Mouse (Mus musculus): ENCODE measurements at regions not wholly inside any gene's neighbourhood (a gene's known extent, or its start where the extent isn't known, plus 50 kb on each side); places are given as distances from the start of the nearest gene placed in this dataset.

DNA sequence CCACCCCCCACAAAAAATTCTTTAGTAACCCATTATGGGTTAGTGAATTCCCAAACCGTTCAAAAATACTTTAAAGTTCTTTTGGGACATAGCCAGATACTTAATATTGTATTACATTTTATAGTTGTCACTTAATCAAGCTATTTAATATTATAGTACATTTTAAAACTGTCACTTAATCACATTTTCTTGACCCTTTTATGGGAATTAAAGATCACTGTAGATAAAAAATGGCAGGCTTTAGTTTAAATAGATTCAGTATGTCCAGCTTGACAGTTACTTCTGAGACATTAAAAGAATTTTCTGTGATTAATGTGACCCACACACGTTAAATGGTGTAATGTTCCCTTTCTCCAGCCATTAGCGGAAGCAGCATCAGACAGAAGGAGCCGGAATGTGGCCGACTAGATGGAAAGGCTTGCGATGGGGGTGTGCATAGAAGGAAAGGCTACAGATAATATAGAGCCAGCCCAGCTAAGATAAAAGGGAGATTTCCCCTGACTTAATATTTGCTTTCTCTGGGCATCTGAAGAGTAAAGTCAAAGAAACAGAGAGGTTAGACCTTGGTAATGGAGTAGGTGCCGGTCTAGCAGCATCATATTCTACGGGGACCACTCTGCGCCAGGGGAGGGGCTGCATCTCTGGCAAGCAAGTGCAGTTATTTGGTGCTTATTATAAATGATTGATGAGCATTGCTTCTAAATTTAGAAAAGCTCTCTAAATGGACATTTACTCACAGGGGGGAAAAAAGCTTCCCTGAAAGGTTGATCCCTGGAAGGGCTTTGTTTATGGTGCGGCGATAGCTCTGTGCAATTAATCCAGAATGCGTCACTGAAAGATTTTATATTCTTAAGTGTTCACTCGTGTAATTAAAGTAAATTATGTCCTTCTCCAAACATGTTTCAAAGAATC, 331.8 kb upstream of the Meis1 start:
- no peak for DNase-seq (ENCODE audit: low spot score in 2 of 2)

DNA sequence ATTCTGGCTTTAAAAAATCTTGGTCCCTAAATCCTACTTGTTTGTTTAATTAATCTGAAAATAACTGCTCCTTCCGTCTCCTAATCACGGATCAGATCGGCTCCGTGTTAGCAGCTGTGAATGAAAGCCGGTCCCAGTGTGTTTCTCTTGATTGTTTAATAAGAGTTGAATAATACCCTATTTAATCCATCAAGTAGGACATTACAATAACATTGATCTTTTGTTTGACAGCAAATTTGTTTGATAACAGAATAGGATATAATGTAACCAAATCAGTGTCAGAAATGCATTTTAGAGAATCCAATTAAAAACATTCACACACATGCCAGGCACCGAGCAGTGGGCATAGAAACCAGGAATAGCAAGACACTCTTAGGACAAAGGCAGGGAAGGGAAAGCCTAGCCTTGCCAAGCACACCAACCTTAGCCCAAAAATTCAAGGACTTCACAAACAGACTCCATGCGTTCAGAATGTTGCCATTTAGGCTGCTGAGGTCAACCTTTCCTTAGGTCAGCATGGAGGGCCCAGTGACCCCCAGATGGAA, 332.5 kb upstream of the Meis1 start:
- no peak for DNase-seq (ENCODE audit: low spot score in 2 of 2)

DNA sequence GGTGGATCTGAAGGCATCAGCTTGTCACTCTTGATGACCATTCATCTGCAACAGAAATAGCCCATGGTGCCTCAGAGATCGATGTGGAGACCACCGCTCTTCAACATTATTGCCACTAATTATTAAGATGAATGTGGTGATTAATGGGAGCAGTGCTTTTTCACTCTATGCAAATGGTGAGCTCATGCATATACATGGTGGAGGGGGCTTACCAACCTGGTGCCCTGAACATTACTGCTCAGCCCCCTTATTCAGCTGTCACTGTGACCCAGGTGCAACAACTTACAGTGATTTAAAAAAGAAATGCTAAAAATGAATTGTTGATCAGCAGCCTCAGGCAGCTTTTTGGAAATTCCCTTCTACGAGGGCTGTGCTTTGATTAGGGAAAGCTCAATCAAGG, 334.9 kb upstream of the Meis1 start:
- DNase-seq (ENCODE audit: low spot score in 2 of 2), result no peak

DNA sequence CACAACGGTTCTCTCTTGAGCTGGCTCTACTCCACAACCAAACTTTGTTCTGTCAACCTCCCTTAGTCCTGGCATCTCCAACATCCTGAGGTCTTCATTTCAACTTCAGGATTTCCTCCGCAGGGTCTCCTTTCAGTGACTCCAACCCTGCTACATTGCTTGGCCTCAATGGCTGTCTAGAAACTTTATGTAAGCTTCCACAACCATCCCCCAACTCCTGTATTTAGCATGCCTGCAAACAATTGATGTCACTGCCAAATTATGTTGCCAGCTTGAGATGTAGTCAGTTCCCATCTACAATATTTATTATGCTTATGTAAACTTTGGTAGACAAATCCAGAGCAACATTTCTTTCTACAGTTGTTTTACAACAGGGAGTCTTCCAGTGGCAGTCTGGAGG, 336.4 kb upstream of the Meis1 start:
- DNase-seq (ENCODE audit: low spot score in 2 of 2), result no peak

DNA sequence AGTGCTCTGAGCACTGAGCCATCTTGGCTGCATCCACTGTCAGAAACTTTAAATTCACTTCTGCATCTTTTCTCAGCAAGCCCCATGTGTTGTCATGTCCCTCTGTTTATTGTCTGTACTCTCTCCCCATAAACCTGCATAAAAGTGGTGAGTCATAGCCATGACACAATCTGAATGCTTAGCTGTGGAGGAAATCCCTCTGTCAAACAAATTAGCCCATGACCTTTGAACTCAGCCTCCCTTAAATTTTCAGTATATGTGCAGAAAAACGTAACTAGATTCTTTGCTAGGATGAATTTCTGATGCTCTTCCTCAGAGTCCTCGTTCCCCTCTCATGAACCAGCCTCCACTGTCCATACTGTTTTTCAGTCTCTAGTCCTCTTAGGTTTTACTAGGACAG, 337.4 kb upstream of the Meis1 start:
- DNase-seq (ENCODE audit: low spot score in 2 of 2), result no peak

DNA sequence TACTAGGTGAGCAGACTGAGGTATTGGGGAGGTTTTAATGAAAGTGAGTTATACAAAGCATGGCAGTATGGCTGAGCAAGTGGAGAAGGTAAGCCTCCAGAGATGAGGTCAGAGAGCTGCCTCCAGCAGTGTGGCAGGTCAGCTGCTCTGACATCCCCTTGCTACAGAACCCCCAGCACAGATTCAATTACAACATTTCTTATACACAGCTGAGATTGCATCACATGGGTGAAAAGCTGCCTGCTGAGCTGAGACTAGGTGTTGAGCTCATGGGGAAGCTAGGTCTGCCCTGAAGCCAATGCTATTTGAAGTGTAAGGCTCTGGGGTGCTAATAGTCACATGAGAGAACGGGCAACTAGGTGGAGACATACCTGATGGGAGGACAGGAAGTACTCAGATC, 350.4 kb upstream of the Meis1 start:
- DNase-seq (ENCODE audit: low spot score in 2 of 2), result no peak

DNA sequence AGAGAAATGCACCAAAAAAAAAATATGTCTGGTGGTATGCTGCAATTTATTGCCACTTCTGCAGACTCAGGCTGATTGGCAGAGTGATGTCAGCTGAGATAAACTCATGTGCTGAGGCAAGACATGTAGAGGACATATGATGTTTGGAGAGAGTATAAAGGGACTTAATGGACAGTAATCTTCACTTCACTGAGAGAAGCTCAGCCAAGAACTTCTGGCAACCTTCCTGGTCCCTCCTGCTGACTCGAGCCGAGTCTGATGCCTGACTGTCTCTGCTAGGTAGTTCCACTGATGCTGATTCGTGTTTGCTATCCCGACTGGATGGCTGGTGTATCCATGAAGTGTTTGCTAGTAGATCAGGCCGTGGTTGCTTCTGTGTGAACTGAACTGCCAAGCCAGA, 354.7 kb upstream of the Meis1 start:
- DNase-seq (ENCODE audit: low spot score in 2 of 2), result no peak

DNA sequence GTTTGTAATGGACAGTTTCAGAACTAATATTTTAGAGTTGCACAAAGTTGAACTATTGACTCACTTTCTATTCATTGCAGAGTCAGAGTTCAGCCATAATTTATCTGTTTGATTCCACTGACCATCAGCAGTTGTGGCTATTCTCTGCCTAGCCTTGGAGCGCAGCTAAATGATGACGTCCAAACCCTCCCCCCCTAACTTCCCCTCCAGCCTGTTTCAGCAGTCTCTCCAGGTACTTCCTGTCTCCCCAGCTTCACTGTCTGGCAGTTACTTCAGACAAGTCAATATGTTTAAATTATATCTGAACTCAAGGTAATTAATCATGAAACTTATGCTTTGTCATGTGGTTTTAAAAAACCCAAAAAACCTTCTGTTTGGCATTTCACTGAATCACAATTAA, 362.1 kb upstream of the Meis1 start:
- no peak for DNase-seq (ENCODE audit: low spot score in 2 of 2)

DNA sequence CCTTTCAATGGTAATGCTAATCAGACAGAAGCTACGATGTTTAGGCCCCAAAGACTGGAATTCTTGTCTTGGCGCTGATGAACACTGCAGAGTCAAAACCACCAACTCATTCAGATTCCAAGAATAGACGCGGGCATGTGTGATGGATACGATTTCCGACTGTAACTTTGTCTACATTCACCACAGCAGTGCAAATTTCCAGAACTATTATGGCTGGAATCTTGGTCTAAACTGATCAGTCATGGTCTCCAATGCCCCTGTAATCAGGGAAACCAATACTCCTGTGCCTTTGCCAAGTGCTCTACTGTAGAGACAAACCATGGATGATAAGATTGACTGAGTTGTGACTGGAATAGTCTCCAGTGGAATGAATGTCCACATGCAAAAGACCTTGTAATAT, 370.4 kb upstream of the Meis1 start:
- DNase-seq (ENCODE audit: low spot score in 2 of 2), result no peak

DNA sequence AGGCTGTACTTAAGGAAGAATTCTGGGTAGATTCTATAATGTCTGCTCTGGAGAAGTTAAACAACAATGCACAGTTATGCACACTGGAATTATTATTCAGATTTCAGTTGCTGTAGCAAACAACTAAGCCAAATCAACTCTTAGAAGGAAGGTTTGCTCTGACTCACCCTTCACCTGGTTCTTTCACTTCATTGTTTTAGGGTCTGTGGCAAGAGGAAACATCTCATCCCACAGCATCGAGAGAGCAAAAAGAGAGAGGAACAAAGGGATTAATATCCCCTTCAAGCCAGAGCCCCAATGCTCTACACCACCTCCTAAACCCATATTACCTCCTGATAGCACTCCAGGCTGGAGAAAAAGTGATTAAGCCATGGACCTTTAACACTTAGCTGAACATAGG, 373.4 kb upstream of the Meis1 start:
- DNase-seq (ENCODE audit: low spot score in 2 of 2), result no peak

DNA sequence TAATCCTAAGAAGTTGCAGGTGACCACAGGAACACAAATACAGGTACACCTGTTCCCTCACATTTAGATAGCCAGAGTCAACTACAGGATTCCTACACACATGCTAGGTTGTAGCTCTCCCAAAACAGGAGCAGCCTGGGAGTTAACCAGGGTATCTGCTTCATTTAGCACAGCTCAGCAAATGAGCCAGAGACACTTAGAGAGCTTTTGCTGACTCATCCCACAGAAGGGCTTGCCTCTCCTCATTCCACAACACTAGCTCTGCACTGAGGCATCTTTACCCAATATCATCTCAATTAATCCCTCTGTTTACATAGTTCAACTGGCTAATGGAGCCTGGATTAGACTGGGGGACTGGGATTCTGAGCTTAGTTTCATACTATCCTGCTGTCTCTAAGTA, 375.6 kb upstream of the Meis1 start:
- no peak for DNase-seq (ENCODE audit: low spot score in 2 of 2)

DNA sequence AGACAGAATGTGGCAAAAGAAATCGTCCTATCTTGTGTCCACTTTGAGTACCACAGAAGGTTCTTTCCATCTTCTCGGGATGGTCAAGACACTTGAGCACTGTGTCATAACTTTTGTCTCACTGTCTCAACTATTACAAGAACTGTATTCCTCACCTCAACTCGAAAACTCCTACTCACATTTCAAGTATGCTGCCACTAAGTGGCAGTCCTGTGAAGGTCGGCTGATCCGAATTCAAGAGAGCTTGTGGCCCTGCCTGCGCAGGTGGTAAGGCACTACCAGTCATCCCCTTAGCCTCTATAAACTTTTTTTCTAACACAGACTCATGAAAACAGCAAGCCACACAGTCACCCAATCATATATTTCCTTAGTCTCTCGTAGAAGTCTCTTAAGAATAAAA, 381.6 kb upstream of the Meis1 start:
- DNase-seq (ENCODE audit: low spot score in 2 of 2), result no peak

DNA sequence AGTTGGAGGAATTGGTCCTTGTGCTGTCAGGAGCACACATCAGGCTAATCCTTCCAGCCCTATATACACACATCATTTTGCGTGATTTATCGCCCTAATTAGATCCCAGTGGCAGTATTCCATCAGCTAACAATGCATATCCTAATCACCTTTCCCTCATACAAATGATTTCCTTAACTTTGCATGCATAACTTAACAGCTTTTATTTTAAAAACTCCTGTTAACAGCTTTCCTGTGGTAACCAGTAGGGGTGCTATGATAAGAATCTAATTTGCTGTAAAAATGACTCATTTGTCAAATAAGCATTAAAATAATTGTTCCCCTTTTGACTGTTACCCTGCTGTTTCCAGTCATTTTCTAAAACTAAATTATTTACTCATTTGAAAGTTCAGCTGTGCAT, 401.4 kb upstream of the Meis1 start:
- DNase-seq (ENCODE audit: low spot score in 2 of 2), result no peak

DNA sequence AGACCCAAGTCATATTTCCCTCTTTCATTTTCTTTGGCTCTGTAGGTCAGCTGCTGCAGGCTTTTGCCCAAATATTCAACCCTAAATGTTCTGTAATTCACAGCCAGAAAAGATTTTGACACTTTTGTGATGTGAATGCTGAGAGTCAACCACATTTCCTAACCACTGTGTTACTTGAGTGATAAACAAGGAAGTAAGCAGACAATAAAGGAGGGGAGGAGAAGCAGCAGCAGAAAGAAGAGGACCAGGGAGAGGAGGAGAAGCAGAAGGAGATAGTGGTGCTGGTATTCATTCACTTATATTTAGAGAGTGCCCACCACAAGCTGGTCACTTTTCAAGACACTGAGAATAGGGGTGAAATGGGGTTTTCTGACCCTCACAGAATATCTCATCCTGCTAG, 404.5 kb upstream of the Meis1 start:
- no peak for DNase-seq (ENCODE audit: low spot score in 2 of 2)

DNA sequence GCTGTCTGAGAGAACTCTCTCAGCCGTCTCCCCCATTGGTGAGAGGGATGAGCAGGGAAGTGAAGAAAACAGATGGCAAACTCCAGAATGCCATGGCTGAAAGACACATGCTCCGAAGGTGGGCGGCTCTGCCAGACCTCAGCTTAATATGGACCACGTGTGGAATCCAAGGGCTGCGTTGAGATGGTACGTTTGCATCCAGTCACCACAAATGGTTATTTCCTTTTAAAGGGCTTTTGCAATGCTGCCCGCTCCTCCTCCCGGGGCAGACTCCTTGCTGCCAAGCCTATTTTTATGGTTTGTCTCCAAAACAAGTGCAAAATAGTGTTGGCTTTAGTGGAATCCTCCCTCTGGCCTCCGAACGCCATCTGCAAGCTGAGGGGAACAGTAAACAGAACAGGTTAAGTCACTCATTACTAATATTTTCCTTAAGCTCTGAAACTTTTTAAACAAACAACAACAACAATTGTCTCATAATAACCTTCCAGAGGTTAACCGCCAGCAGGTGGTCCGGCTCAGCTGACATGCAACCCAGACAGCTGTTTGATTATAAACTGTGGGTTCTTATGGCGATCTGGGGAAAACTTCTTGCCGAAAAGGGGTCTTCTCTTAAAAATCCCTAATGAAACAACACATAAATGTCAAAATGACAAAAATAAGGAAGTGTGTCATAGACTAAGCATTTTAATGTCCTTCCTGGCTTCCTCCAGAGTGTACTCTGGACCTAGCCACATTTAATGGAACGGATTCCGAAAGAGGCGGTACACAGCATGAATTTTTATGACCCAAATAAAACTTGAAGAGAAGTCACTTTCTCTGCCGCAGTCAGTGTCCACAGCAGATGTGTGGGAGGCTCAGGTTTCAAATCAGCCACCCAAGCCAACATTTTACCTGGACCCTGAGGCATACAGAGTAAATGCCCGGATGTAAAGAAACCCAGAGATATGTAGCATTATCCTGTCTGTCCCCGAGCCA, 405.3 kb upstream of the Meis1 start:
- peak; percentile 2 to 29 for DNase-seq (ENCODE audit: low spot score in 2 of 2)

DNA sequence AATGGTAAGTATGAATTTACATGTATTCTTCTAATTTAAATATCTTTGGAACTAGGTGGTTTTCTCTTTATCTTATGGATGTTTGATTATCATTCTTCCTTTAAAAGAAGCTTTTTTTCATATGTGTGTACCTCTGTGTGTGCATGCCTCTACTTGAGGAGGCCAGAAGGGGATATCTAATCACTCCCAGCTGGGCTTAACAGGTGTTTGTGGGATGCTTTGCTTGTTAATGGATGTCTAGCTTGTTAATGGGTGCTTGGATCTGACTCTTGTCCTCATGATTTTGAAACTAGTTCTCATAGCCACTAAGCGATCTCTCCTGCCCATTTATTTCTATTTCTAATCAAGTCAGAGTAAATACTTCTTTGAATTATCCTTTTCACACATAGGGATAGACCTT, 408.8 kb upstream of the Meis1 start:
- no peak for DNase-seq (ENCODE audit: low spot score in 2 of 2)

DNA sequence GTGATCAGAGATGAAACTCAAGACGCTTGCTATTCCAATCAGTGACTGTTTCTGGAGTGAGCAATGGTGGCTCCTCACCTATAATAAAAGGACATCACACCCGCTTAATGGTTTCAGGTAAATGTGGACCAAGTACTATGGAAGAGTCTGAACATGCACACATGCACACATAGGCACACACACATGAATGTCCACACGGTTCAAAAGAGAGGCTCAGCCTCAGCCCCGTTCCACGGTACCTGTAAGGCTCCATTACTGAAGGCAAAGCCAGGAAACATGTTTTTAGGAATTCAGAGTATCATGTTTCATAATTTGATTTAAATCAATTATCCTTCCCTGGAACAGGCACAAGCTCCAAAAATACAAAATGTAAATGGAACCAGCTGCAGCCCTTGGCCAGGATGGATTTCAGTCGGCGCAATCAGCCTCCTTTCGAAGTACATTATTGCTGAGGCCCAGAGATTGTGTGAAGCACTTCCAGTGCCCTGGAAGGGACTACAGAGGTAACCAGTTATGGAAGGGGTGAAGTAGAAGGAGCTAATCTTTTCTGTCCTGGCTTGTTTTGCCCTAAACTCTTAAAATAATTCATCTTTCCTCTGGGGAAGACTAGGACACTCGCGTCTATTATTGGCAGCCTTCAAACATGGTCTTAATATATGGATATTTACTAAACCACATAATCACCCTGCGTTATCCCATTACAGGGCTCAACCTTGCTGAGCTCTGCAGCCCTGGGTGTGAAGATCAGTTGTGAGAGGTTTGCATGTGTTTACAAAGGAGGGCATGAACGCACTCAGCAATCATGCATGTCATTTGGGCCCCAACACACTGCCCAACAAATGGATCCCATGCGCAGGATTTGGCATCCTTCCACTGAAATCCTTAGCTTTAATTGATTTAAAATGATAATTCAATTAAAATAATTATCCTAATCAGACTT, 415.2 kb upstream of the Meis1 start:
- DNase-seq (ENCODE audit: low spot score in 2 of 2), result no peak

DNA sequence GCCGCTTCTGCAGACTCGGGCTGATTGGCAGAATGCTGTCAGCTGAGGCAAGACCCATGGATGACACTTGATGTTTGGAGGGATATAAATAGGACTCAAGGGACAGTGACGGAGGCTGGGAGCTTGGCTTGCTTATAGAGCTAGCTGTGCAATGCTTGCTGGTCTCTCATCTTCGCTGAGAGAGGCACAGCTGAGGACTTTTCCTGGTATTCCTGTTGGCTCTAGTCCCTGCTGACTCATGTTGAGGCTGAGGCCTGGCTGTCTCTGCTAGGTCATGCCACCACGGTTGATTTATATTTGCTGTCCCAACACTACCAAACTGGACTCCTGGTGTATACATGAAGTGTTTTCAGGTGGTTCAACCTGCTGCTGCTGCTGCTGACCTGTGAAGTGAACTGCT, 419.6 kb upstream of the Meis1 start:
- no peak for DNase-seq (ENCODE audit: low spot score in 2 of 2)

DNA sequence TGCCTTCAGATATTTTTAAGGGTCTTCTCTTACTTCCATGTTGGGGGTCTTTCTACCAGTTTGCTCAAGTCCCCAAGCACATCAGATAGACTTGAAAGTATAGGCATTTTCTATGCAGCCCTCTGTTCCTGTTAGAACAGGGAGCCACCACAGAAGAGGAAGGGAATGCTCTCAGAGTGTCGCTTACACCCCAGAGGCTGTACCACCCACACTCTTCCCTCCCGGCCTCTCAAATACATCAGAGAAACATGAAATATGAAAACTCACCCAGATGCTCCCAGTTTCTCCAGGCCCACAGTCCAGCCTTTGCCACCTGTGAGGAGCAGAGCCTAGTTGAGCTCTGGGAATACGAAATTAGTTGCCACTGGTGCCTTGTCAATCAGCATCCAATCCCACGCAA, 423.2 kb upstream of the Meis1 start:
- DNase-seq (ENCODE audit: low spot score in 2 of 2), result peak in 1 of 2 experiments; percentile 14

DNA sequence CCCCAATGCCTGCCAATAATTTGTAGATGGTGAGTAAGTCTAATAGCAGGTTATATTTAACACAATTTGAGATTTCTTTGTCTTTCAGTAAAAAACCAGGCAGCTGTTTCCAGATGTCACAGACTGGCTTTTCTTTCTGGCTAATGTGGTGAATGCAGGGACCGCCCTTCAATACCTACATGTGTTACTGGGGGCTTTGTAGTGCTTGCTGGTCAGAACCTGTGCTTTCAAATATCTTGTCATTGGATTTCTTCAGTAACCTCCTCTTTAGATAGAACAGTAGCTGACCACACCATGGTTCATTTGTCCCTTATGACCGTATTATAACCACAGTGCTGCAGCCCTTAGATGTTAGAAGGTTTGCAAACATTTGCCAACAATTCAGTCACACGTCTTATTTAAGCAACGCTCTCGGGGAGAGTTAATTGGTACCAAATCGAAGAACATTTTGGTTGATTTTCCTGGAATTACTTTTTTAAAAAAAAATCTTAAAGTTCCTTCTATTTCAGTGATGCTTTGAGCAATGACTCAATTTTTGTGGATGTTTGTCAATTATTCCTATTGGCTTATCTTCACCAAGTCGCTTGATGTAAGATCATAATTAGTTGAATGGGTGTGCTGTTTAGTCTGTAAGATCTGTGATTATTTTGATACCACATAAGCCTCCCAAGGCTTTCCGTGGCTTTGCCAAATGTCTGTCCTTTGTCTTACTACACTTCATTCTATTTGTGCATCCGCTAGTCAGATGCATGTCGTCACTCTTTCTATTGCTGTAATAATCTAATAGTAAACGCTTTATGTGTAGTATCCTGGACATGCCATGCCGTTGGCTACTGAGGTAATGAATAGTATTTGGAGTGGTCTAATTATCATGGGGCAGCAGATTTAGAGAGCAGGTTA, 436.9 kb upstream of the Meis1 start:
- no peak for DNase-seq (ENCODE audit: low spot score in 2 of 2)
